Mouse (Mus musculus) forelimb bud, embryonic 11.5 days (tissue): ENCODE results near the gene Btbd1.

Experiments
- DNase-seq: peaks from one replicate; pipeline ENCODE4 v3.0.0-alpha.2; 2012; ENCODE audit warnings: low read depth, low spot score

Btbd1 gene

GRCm38 (mm10) chr7:81829379-81829894 is at the start of gene Btbd1:
Gene Btbd1 (minus strand): TSS chr7:81829431.
- peak; percentile 76 for DNase-seq

- DNase-seq, result no peak
Observed at GRCm38 (mm10) chr7:81875372-81875771, 46.1 kb upstream of the Btbd1 start.

GRCm38 (mm10) chr7:81874636-81875035 is 45.4 kb upstream of the Btbd1 start:
- no peak for DNase-seq

- no peak for DNase-seq
Observed at GRCm38 (mm10) chr7:81873807-81874206, 44.6 kb upstream of the Btbd1 start.

GRCm38 (mm10) chr7:81872493-81873013 is 43.3 kb upstream of the Btbd1 start:
- no peak for DNase-seq

- peak; percentile 65 for DNase-seq
Observed at GRCm38 (mm10) chr7:81868158-81868557, 38.9 kb upstream of the Btbd1 start.

- no peak for DNase-seq
Observed at GRCm38 (mm10) chr7:81867231-81867930, 38.1 kb upstream of the Btbd1 start.

GRCm38 (mm10) chr7:81865937-81866336 is 36.7 kb upstream of the Btbd1 start:
- no peak for DNase-seq

- no peak for DNase-seq
Observed at GRCm38 (mm10) chr7:81864552-81864951, 35.3 kb upstream of the Btbd1 start.

- DNase-seq, result no peak
Observed at GRCm38 (mm10) chr7:81862587-81863583, 33.7 kb upstream of the Btbd1 start.

GRCm38 (mm10) chr7:81861921-81862320 is 32.7 kb upstream of the Btbd1 start:
- DNase-seq, result no peak

GRCm38 (mm10) chr7:81861461-81861860 is 32.2 kb upstream of the Btbd1 start:
- DNase-seq, result no peak

GRCm38 (mm10) chr7:81860996-81861395 is 31.8 kb upstream of the Btbd1 start:
- DNase-seq, result no peak

GRCm38 (mm10) chr7:81860071-81860470 is 30.8 kb upstream of the Btbd1 start:
- DNase-seq, result no peak

GRCm38 (mm10) chr7:81858968-81859721 is 29.9 kb upstream of the Btbd1 start, which contains the start of gene Tm6sf1:
Gene Tm6sf1 (plus strand): TSS chr7:81859001.
- peak; percentile 49 for DNase-seq

- DNase-seq, result no peak
Observed at GRCm38 (mm10) chr7:81858236-81858635, 29.0 kb upstream of the Btbd1 start.

GRCm38 (mm10) chr7:81856221-81856620 is 27.0 kb upstream of the Btbd1 start:
- DNase-seq, result no peak

GRCm38 (mm10) chr7:81855694-81856093 is 26.5 kb upstream of the Btbd1 start, which contains the start of gene Gm10160:
Gene Gm10160 (minus strand): TSS chr7:81855794.
- DNase-seq, result no peak

GRCm38 (mm10) chr7:81854568-81855307 is 25.5 kb upstream of the Btbd1 start:
- DNase-seq, result no peak

GRCm38 (mm10) chr7:81851706-81852105 is 22.5 kb upstream of the Btbd1 start:
- no peak for DNase-seq
